Mouse (Mus musculus) CD4-positive, CD25-positive, alpha-beta regulatory T cell, adult 4 months (primary cell): ENCODE results near the gene Mrpl2. TPM values are rescaled to one million over a fixed set of nuclear protein-coding genes. Genes with fewer than 3 reads are reported as not detected.

Source experiments
- ATAC-seq: one replicate; pipeline ENCODE4 v1.8.0; 2017
- polyA plus RNA-seq, 2 experiments: library from polyadenylated mRNA; unstranded; fragments of 100-300 nt; shearing (Covaris generic); gene quantifications; one replicate each; pipeline ENCODE4 v1.2.1; 2017

Mrpl2 gene
- polyA plus RNA-seq = 10 to 100 TPM; 57.0 to 65.9 TPM

DNA sequence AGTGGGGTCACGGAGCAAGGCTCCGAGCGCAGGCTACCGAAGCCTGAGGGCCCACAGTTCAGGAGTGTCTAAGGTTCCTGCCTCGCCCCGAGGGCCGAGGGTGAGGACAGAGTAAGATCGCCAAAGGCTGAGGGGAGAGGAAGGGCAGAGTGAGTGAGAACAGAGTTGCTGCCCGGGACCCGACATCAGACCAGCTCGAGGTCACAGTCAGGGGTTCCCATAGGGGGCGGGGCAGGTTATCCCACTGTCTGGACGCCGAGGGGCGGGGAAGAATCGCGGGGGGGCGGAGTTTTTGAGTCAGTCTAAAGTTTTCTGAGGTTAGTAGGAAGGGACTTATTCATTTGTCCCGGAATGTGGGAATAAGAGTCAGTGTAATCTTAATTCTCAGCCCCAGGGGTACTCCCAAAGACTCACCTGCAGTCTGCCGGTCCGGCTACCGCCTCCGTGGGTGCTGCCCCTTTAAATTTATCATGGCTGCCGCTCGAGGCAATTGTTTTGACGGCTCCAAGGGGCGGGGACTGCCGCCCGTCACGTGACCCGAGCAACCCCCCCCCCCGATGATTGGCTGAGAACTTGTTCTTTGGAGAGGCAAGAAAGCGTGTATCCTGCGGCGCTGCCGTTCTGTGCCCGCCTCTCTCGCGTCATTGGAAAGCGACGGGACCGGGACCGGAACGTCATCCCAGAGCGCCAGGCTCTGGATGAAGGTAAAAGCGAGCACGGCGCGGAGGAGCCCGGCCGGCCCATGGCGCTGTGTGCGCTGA lies at the start of gene Mrpl2, which contains the start of gene Klc4:
Gene Mrpl2, plus strand, starts transcription at position 669 of the 761 bp plus-strand sequence.
Gene Klc4, minus strand, starts transcription at position 462 of the 761 bp plus-strand sequence.
- peak; percentile 80 for ATAC-seq

DNA sequence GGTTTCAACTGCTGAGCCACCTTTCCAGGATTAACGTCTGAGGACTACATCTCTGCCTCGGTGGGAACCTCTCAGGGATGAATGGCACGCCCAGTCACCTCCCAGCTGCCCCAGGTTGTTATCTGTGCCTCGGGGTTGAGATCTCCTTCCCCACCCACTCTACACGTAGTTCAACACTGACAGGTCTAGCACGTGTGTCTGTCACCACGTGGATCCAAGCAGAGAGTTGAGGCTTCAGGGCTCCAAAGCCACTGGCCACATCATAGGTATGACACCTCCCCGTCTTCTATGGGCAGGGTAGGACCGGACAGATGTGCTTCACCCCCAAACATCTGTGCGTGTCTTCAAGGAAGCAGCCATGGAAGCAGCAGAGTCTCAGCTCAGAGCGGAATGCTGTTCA lies 48.1 kb upstream of the Mrpl2 start:
- no peak for ATAC-seq

DNA sequence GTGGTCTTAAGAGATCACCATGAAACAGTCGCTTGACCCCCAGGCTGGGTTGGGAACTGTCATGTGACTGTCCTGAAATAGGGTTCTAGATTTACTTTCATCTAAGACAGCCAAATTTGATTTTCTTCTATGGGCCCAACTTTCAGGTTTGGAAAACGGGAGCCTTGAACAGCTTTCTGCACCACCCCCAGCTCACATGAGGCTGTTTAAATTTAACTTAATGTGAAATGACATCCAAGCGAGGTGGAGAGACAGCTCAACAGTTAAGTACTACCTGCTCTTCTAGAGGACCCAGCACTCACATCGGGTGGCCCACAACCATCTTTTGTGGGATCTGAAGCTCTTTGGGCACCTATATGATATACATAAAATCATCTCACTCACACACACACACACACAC lies 47.1 kb upstream of the Mrpl2 start:
- no peak for ATAC-seq

DNA sequence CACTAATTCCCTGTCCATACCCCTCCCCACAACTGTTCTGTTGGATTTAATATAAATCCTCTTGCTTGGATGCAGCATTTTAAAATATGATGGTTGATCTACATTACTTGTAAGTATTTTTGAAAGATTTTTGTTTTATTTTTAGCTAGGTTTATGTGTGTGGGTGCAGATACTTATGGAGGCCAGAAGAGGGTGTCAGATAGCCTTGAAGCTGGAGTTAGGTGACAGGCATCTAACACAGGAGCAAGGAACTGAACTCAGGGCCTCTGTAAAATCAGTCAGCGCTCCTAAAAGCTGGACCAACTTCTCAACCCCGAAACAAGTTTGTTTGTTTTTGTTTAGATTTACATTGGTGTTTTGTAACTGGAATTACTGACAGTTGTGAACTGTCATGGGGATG lies 45.5 kb upstream of the Mrpl2 start:
- ATAC-seq = no peak

DNA sequence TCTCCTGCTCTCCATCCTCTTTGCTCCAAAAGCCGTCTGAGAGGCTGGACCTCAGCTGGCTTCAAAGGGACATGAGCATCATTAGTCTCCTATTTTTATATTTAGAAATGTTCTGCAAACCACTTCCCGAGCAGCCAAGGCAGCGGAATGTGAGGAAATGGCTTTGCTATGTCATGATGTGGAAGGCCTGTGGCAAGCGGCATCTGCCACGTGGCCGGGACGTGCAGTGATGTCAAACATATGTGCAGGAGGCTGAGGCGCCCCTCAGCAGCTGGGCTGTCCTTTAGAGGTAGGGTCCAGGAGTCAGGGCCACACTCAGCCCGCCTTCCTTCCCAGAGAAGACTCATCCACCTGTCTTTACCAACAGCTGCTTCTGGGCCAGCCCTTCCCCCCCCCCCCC lies 43.8 kb upstream of the Mrpl2 start:
- no peak for ATAC-seq

DNA sequence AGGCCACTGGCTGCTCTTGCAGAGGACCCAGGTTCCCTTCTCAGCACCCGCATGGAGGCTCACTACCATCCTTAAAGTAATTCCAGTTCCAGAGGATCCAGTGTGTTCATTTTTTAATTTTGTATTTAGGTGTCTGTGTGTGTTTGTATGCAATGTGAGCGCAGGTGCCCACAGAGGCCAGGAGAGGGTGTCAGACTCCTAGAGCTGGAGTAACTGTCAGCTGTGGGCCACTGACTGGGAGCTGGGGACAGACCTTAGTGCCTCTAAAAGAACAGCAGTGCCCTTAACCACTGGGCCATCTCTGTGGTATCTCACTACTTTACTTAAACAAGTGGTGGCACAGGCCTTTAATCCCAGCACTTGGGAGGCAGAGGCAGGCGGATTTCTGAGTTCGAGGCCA lies 42.8 kb upstream of the Mrpl2 start:
- ATAC-seq = no peak

DNA sequence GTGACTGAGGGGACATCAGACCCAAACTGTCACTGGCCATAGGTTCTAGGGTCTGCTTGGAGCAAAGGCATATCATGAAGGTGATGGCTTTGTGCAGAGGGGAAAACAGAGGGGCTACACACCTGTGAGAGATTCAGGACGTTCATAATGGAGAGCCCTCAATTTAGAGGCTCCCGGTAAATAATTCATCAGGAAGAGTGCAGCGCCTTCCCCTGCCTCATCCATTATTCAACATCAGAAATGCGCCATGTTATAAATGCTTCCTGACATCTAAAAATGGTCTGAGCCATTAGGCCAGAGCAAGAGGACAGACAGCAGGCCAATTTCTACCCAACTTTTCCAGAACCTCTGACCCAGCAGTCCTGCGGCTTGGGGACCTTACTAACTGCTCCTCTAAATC lies 40.9 kb upstream of the Mrpl2 start:
- ATAC-seq = no peak

DNA sequence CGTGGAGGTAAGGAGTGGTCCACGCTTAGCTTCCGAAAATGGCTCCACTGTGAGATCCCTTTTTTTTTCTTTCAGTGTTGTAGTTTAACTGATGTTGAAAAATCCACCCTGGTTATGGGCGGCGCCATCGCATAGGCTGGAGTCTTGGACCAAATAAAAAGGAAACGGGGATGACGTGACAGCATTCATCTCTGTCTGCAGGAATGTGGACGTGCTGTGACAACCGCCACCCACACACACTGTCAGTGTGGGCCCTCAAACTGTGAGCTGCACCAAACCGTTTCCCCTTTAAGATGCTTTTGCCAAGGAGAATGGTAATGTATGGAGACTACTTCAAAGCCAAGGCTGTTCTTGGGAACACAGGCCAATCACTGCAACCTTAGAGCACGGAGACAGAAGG lies 40.0 kb upstream of the Mrpl2 start:
- ATAC-seq = no peak

DNA sequence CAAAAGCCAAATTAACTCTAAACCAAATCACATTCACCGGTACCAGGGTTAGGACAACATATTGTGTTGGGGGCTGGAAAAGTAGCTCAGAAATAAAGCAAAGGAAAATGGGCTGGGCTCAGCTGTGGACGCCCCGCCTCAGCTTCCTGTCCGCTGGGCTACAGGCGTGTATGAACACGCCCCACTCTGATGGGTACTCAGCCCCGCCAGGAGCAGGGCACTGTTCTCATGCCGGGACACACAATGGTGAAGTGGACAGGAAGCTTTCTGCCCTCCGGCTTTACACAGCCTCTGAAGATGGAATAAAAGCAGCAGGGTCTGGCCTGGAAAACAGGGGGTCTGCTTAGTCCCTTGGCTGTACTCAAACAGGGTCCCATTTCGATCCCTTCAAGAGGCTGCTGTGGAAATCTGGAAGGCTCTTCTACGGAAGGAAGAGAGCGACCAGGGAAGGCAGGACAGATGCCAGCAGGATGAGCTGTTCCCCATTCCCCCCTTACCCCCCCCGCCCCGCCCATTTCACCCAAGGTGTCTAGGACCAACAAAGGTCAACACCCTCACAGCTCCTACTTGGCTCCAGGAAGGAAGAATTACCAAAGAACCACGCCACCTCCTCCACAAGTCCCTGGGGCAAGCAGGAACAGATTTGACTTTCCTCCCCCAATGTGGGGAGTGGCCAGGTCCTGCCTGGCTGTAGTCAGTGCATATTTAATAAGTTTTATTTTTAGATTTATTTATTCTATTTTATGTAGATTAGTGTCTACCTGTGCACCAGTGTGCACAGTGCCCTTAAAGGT lies 36.1 kb upstream of the Mrpl2 start:
- no peak for ATAC-seq

DNA sequence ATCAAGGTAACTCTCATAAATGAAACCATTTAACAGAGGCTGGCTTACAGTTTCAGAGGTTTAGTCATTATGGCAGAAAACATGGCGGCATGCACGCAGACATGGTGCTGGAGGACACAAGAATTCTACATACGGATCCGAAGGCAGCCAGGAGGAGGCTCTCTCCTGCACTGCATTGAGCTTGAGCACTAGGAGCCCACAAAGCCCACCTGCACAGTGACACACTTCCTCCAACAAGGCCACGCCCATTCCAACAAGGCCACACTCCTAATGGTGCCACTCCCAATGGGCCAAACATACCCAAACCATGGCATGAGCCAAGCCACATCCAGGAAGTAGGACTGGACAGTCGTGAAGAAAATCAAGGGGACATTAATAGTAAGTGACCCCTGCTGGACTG lies 34.7 kb upstream of the Mrpl2 start:
- no peak for ATAC-seq

DNA sequence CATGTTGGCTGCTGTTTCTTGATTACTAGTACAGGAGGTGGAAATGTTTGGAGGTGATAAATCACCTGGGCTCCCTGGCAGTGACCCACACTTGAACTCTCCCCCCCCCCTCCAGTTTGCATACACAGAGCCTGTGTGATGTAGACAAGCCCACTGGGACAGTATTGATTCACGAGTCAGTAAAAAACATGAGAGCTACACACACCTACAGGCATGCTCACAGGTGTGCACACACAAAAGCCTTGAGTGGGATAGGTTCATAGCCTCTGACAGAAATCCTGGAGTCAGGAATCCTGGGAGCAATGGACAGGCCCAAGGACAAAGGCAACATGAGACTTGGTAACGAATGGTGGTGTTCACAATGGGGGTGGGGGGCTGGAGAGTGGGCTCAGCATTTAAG lies 33.8 kb upstream of the Mrpl2 start:
- no peak for ATAC-seq

DNA sequence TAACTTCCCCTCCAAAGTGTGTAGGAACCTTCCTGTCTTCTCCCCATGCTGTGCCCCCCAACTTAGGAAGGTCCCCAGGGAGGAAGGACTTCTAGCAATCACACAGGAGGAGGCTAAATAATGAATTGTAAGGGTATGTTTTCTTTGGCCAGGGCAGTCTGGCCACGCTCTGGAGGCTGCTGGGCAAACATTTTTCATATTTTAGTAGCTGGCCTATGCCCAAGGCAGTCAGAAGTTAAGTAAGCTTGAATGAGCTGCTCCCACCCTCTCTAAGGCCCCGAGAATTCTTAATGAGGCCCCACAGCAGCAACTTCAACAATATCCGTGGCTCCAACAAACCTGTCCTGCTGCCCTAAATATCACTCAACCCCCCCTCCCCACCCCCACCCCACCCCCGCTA lies 33.2 kb upstream of the Mrpl2 start:
- no peak for ATAC-seq

DNA sequence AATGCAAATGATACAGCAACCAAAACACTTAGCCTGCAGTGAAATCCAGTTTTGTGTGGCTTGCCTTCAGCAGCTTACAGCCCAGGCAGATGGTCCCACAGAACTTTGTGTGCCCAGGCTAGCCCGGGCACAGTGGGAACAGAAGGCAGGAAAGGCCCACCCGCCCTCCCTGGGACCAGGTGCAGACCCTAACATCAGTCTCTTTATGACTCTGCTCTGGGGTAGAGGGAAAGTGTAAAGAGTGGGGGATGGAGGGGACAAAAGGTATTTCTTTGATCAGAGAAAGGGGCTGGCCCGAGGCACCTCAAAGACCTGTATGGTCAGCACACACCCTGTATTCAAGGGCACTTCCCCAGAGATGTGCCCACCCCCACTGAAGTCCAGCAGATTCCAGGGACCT lies 32.8 kb upstream of the Mrpl2 start:
- no peak for ATAC-seq

DNA sequence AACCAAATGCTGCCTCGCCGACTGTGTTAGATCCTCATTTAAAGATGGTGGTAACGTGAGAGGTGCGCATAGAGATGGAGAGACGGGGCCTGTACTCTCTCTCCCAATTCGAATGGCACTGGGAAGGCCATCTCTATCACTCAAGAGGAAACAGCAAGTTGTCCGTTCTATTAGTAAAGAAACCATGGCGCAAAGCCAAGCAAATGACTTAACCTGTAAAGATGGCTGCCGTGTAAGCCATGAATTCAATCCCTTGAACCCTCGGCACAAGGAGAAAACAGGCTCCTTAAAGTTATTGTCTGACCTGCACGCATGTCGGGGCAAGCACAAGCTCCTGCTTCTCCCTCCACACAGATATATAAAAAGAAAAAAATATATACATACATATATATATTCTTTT lies 28.2 kb upstream of the Mrpl2 start:
- no peak for ATAC-seq

DNA sequence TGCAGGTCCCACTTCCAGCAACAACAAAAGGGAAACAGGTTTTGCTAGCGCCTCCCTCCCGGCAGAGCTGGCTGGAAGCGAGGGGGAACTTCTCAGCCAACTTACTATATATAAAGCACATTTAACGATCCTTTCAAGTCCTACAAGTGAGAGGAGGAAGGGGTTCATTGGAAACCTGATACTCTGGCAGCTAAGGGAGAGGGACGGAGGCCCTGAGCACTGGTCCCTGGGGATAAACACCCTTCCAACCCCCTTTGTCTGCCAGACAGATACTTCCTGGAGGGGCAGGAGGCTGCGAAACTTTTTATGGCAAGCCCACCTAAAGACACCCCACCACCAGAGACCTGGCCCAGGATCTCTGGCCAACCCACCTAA lies 27.6 kb upstream of the Mrpl2 start:
- no peak for ATAC-seq

DNA sequence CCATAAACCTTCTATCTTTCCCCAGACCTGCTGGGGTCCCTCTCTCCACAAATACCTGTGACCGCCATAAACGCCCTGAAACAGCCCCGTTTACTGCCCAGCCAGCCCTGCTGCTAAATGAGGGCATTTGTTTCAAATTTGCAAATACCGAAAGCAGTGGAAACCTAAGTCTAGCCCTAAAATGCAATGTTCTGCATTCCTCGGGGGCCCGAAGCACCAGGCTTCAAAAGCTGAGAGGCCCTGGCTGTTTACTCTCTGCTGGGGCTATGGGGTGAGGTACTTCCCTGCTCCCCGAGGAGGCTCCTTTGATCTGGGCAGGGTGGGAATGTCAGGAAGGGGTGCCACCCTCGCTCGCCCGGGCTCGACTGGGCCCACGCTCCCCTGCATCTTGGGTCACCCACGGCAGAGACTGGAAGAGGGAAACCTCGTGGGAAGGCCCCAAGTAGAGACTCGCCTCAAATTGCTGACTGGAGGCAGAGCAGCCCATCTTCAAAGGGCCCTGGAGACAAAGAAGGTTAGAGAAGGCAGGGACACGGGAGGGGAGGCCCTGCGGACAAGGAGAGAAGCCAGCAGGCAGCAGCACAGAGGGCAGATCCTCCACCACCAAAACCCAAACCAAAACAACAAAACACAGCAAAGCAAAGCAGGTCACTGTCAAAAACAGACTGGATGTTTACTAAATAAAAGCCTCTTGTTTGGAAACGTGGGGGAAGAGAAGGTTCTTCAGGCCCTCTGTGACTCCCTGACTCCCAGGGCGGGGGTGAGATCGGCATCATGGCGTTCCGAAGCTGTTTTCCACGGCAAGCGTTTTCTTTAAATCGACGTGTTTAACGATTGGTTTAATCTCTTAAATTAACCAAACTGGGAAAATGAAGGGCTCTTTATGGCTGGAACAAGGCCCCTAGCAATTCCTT lies 27.0 kb upstream of the Mrpl2 start:
- ATAC-seq = no peak

DNA sequence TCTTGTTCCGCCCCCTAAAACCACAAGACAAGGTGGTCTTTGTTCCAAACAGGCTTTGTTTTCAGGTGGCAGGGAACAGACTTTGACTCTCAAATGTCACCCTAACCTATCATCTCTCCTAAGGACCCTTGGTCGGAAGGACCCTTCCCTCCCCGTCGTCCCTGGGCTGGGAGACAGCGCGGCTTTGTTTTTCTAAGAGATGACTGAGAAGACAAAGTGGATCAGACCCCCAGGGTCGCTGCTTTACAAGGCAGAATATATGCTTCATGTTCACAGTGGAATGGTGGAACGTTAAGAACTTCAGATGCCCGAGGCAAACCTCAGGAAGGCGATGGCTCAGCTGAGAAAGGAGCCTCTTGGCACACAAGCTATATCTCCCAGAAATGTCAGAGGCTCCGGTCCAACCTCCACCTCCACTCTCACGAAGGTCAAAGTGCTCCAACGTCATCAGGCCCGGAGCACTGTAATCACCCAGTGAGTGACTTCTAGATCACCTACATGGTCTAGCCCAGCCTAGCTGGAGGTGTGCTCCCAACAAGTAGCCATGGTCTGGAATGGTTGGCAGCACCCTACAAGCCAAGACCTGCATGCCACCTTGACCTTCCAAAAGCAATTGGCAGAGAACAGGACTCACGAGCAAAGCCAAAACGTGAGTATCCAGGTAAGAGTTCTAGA lies 26.2 kb upstream of the Mrpl2 start:
- no peak for ATAC-seq

DNA sequence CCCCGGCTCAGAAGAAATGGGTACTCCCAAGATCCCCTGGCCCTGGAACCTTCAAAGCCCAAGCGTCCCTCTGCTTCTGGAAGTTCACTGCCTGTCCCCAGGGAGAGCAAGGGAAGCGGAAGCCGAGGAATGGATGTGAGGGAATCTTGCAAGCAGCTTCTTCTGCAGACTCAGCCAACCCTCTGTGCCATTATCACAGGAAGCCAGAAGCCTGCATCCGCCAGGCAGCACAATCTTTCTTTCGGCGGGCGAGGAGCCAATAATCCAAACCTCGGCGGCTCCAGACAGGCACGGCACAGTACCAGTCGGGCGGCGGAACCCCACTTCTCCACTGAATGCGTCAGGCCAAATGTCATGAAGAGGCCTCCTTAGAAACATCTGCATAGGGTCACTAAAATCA lies 24.7 kb upstream of the Mrpl2 start:
- ATAC-seq = no peak

DNA sequence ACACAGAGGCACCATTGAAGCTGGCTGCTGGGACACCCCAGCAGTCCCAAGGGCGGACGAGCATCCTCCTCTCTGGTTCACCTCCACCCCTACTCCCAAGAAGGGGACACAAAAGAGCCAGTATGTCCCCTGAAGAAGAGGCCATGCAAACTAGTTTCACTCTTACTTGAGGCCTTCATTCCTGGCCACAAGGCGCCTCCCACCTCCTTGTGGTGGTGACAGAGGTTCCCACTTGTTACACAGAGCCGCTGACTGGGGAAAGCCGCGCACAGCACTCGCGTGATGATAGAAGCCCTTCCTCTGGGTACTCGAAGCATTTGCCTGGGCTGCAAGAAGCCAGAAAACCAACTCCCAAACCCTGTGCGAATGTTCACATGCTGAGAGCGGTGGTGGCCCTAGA lies 23.8 kb upstream of the Mrpl2 start:
- no peak for ATAC-seq

DNA sequence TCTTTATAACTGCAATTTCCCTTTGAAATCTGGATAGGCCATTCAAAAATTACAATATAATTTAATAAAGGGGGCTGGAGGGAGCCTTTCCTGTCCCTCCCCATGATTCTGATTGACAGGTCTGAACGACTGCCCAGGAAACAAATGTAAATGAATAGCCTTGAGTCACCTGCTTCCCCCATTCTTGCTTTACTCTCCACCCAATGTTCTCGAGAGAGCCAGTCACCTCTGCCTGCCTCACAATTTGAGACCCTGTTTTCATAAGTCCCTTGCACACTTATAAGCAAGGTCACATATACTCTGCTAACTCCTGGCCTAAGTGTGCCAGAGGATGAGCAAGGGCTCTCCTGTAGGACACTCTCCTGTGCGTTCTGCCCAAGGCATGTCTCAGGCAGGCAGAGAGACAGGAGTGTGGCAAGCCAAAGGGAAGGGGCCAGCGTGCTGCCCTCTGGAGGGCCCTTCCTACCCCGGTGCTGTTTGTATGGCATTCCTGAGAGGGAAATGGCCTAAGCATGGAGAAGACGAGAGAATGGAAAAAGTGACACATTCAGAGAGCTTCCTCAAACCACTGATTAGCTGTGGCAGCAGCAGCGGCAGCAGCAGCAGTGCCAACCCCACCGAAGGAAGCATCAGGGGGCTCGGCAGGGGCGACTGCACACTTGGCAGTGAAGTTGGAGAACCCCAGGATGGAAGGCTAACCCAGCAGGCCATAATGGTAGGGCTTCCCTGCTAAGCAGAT lies 22.0 kb upstream of the Mrpl2 start:
- no peak for ATAC-seq

DNA sequence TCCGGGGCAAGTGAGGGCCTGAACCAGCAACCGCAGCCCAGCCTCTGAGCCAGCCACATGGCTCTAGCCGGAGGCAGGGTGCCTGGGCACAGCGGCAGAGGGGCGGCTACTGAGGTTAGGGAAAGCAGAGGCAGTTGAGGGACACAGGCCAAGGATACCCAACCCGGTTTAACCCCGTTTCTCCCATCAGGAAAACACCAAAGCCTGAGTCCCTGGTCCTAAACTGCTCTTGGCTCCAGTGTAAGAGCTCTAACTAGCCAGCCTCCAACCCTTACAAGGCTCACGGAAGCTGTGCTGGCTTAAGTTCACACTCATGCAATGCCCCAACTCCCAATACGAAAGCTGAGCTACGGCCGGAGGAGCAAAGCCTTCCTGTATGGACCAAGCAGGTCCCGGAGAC lies 21.4 kb upstream of the Mrpl2 start:
- ATAC-seq = no peak

DNA sequence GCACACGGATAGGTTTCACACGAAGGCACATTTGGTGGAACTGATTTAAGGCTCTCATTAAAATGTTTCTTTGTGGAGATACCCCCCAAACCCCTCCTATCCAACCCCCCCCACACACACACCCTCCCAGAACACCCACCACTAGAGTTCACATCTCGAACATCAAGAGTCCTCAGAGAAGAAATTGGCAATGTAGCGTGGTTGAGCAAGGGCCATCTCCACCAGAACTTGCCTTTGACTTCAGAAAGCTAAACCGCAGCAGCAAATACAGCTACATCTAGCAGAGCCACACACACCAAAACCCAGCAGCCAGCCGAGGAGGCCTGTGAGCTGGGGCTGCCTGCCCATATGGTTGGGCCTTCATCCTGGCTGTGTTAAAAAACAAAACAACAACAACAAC lies 18.6 kb upstream of the Mrpl2 start:
- no peak for ATAC-seq
